Mouse (Mus musculus) embryonic facial prominence, embryonic 12.5 days (tissue): ENCODE measurements at regions not wholly inside any gene's neighbourhood (a gene's known extent, or its start where the extent isn't known, plus 50 kb on each side); places are given as distances from the start of the nearest gene placed in this dataset.

ENCODE experiments used
- ATAC-seq: fragments of 200-750 bp; cut with Nextera tagmentation; 2 replicates; pipeline ENCODE4 v1.8.0; 2017; ENCODE audit not compliant: insufficient number of reproducible peaks, insufficient read depth, low FRiP score, low TSS enrichment
- H3K27ac ChIP-seq: fragments of 300-500 bp; sonication (generic); 2 replicates; pipeline ENCODE4 v1.5.1; 2016; ENCODE audit warnings: mild to moderate bottlenecking
- H3K27me3 ChIP-seq: fragments of 300-500 bp; sonication (generic); 2 replicates; pipeline ENCODE4 v1.6.1; 2016; ENCODE audit warnings: mild to moderate bottlenecking, moderate library complexity
- H3K36me3 ChIP-seq: fragments of 300-500 bp; sonication (generic); 2 replicates; pipeline ENCODE4 v1.6.1; 2016; ENCODE audit warnings: mild to moderate bottlenecking
- H3K4me1 ChIP-seq: fragments of 300-500 bp; sonication (generic); 2 replicates; pipeline ENCODE4 v1.6.1; 2016
- H3K4me2 ChIP-seq: fragments of 300-500 bp; sonication (generic); replicated peaks from 2 replicates; pipeline ENCODE4 v1.6.1; 2016; ENCODE audit warnings: mild to moderate bottlenecking, moderate library complexity
- H3K4me3 ChIP-seq: fragments of 300-500 bp; sonication (generic); 2 replicates; pipeline ENCODE4 v1.5.1; 2016; ENCODE audit warnings: mild to moderate bottlenecking
- H3K9ac ChIP-seq: fragments of 300-500 bp; sonication (generic); 2 replicates; pipeline ENCODE4 v1.6.1; 2016; ENCODE audit warnings: mild to moderate bottlenecking, moderate library complexity
- H3K9me3 ChIP-seq: fragments of 300-500 bp; sonication (generic); 2 replicates; pipeline ENCODE4 v1.6.1; 2016; ENCODE audit warnings: mild to moderate bottlenecking, moderate library complexity
- WGBS: fragments of 180-500 bp; shearing (Covaris S2); methylation state at CpG from one replicate; pipeline ENCODE4 v1.1.7; 2016; 5-methylcytosine and 5-hydroxymethylcytosine counted together

DNA sequence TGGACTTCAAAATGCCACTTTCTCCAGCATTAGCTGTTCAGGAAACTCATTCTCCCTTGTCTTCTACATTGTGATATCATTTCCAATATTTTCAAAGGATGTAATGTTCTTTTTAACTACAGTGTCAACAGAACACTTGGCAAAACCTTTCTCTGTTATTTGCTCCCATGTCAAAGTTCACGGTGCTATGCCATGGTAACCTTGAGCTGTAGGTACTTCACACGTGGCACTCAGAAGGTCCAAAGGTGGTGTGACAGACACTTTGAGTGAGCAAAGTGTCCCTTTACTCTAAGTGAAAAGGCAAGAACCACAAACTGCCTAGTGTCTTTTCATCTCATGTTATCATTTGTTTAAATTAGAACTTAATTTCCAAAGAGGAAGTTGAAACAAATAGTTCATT, 53.3 kb upstream of the Tram2 start:
- H3K27ac ChIP-seq, result no peak overlapping the region
- H3K4me2 ChIP-seq, result no peak overlapping the region
- H3K4me1 ChIP-seq, result no peaks in the 10 kb centered on the region
- 73% methylated on average over 2 of the region's 2 CpGs for WGBS
- H3K27me3 ChIP-seq, result no peaks in the 10 kb centered on the region
- no peak overlapping the region for H3K4me3 ChIP-seq
- no peaks in the 10 kb centered on the region for H3K9me3 ChIP-seq
- H3K9ac ChIP-seq, result no peak overlapping the region
- no peak for ATAC-seq
- no peaks in the 10 kb centered on the region for H3K36me3 ChIP-seq

DNA sequence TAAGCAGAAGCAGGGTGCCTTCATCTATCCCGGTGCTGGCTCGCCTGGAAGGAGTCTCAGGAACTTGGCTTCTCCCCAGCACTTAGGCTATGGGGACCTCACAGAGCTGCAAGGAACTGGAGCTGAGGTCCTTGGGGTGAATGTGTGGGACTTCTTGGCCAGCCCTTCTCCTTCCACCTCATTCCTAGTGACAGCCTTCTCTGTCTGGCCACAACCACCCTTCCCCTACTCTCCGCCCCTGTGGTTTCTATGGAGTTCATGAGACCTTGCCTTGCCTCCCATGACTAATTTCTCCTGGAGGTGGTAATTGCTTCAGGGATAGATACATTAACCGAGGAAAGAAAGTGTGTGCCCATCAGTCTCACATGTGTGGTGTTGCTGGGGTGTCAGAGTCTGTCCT, 67.9 kb upstream of the Tram2 start:
- H3K9me3 ChIP-seq, result no peaks in the 10 kb centered on the region
- ATAC-seq, result no peak
- no peaks in the 10 kb centered on the region for H3K4me1 ChIP-seq
- no peak overlapping the region for H3K4me3 ChIP-seq
- no peak overlapping the region for H3K4me2 ChIP-seq
- no peaks in the 10 kb centered on the region for H3K27me3 ChIP-seq
- H3K9ac ChIP-seq, result no peak overlapping the region
- H3K27ac ChIP-seq, result no peak overlapping the region
- no peaks in the 10 kb centered on the region for H3K36me3 ChIP-seq
- WGBS, result 80% methylated on average over 4 of the region's 4 CpGs

DNA sequence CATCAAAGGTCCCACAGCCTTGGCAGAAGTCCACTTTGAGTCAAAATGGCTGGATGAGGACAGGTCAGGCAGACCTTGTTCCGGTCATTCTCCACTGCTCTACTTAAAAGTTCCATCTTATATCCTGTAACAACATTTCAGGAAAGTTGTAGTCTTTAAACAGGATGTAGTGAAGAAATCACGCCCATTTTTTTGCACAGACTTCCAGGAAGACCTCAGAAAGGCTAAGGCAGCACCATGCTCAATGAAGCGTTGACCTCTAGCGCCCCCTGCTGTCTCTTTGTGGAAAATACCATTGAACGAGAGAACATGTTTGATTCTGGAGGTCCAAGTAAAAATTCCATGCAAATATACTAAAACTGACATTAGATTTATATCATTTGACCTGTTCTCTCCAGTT, 56.6 kb upstream of the Tmem14a start:
- Histone ChIP-seq H3K27ac (no peak overlapping the region), H3K4me1 (peaks cover 3% of the 10 kb centered on the region; the same call in 1 of the 2 replicates), H3K36me3 (no peaks in the 10 kb centered on the region), H3K27me3 (0 out of 2 replicates have a peak, but pooled peaks cover 2% of the 10 kb centered on the region), H3K9ac (no peak overlapping the region), H3K4me2 (no peak overlapping the region), H3K9me3 (no peaks in the 10 kb centered on the region), H3K4me3 (no peak overlapping the region)
- ATAC-seq, result no peak
- 19% methylated on average over 5 of the region's 5 CpGs for WGBS

DNA sequence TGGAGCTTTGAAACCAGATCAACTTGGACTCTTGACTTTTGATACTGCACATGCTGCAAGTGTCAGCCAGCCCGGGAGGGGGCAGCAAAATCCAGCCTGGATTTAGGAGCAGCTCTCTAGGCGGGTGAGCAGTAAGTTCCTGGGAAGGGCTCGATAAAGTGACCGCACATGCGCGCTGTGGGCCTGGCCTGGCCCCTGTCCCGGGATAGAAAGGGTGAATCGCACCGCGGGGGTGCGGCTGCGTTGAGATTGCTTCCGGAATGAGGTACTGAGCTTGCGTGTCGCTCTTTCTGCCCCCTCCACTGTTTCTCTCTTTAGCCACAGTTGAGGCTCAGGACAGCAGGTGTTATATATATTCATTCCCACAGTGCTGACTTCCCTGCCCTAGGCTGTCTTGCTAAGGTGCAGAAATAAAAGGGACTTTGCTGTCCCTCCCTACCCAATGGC, 52.1 kb upstream of the Tmem14a start:
- peak overlapping the region; percentile 38 for H3K4me3 ChIP-seq
- H3K27me3 ChIP-seq, result 0 out of 2 replicates have a peak, but pooled peaks cover 2% of the 10 kb centered on the region
- H3K9ac ChIP-seq, result 0 out of 2 replicates have a peak overlapping the region, but pooled peaks have one; percentile 31
- under 1% methylated on average over 15 of the region's 15 CpGs for WGBS
- no peaks in the 10 kb centered on the region for H3K36me3 ChIP-seq
- peak overlapping the region; percentile 74 for H3K4me2 ChIP-seq
- H3K4me1 ChIP-seq, result peaks cover 5% of the 10 kb centered on the region; the same call in 1 of the 2 replicates
- ATAC-seq, result peak; percentile 90
- H3K9me3 ChIP-seq, result no peaks in the 10 kb centered on the region
- H3K27ac ChIP-seq, result no peak overlapping the region

DNA sequence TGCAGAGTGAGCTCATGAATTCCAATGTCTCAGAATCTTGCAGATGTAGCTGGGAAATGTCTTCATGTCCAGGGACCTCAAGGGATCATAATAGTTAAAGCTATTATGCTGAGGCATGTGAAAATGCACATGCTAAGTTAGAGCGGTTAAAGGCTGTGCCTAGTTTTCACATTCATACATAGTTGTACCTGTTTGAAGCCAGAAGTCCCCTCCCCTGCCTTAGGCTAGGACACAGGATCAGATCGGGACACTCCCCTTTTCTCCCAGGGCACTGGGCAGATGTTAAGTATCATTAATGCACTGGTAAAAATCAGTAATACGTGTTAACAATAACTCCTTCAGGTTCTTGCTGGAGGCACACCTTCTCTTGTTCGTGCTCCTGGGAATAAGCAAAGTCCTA, 51.6 kb upstream of the Tmem14a start:
- H3K27ac ChIP-seq, result no peak overlapping the region
- H3K27me3 ChIP-seq, result 0 out of 2 replicates have a peak, but pooled peaks cover 2% of the 10 kb centered on the region
- no peaks in the 10 kb centered on the region for H3K36me3 ChIP-seq
- peak overlapping the region; percentile 38 for H3K4me3 ChIP-seq
- WGBS, result 66% methylated on average over 4 of the region's 4 CpGs
- ATAC-seq, result peak; percentile 60; the same call in 1 of the 2 replicates
- no peak overlapping the region for H3K9ac ChIP-seq
- H3K9me3 ChIP-seq, result no peaks in the 10 kb centered on the region
- H3K4me1 ChIP-seq, result peaks cover 5% of the 10 kb centered on the region; the same call in 1 of the 2 replicates
- H3K4me2 ChIP-seq, result peak overlapping the region; percentile 74
